Mouse (Mus musculus) inflammation-experienced regulatory T-cells, adult 6 months (primary cell): ENCODE results near the gene Inava. TPM values are rescaled to one million over a fixed set of nuclear protein-coding genes. Genes with fewer than 3 reads are reported as not detected.

Source experiments
- polyA plus RNA-seq, 3 experiments: library from polyadenylated mRNA; unstranded; fragments of 100-300 nt; shearing (Covaris generic); gene quantifications; one replicate each; pipeline ENCODE4 v1.2.1; 2017

Inava gene
- polyA plus RNA-seq, 3 experiments from 2014 or later = 0.11 TPM; not detected in 2

Other genes starting within 250 kb of the Inava start
- gene Igfn1, start 227.9 kb downstream of the Inava start, polyA plus RNA-seq = not detected
- 10 to 100 TPM; 20.7 to 39.2 (median 32.3) TPM for gene Tmem9, start 226.1 kb downstream of the Inava start, polyA plus RNA-seq
- not detected for gene Ascl5, start 183.5 kb downstream of the Inava start, polyA plus RNA-seq
- 1 to 10 TPM; 2.7 to 5.0 (median 4.9) TPM for gene Cacna1s, start 181.5 kb downstream of the Inava start, polyA plus RNA-seq
- 10 to 100 TPM; 23.8 to 43.9 (median 33.8) TPM for gene Kif21b, start 102.9 kb downstream of the Inava start, polyA plus RNA-seq
- gene Mroh3, start 21.4 kb downstream of the Inava start, polyA plus RNA-seq = not detected
- not detected for gene Gpr25, start 26.6 kb upstream of the Inava start, polyA plus RNA-seq
- gene Camsap2, start 111.8 kb upstream of the Inava start, polyA plus RNA-seq = 1 to 10 TPM; 2.2 to 6.3 (median 5.8) TPM
- 1 to 10 TPM; 4.6 to 8.1 (median 6.4) TPM for gene Ddx59, start 181.0 kb upstream of the Inava start, polyA plus RNA-seq
- 1 to 10 TPM in 2 of 3 experiments, under 1 TPM in 1; 0.77 to 8.2 (median 3.9) TPM for gene Kif14, start 232.1 kb upstream of the Inava start, polyA plus RNA-seq